Mouse (Mus musculus) cerebellum, adult 11 months (tissue): ENCODE measurements around the gene Odaph.
A peak's percentile ranks its signal among the peaks of the same experiment; 100 is the strongest.

Experiments used
- DNase-seq: peaks from one replicate; pipeline ENCODE4 v3.0.0; 2022

Odaph gene

DNA sequence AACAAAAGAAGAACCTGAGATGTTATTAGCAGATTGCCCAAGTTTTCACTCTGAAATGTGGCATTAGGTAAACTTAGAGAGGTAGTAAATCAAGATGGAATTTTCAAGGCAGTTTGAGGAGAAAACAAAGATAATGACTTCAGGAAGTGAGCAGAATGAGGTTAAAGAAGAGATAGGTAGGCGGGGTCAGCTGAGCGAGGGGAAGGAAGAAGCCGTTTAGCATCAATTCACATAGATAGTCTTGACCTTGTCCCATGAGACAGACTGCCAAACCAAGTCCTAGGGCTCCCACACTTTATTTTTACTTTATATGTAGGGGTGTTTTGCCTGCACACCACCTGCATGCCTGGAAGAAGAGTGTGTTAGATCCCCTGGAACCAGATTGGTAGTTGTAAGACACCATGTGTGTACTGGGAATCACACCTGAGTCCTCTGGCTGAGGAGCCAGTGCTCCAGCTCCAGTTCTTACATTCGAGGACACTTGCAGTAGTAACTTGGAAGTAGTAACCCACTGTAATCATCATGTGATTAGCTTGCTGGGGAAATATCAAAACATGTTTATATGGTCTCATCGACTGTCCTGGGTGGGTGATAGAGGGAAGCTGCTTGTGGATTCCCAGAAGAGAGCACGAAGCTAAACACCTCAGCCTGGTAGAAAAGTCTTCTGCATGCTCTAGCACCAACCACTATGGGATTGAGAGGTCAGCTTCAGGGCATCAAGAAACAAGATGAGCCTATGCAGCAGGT lies 4.1 kb downstream of the Odaph start:
- no peak for DNase-seq

DNA sequence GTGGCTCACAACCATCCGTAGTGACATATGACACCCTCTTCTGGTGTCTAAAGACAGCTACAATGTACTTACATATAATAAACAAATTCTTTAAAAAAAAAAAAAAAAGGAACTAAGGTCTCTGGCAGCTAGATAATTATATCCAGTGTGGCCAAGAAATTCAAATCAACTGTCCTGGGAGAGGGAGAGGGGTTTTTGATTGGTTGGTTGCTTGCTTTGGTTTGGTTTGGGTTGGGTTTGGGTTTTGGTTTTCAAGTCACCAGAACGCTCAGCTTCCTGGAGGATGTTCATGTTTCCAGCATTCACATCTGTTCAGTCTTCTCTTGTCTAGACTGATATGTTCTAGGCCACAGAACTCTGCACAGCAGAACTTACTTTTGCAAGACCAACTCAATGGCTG lies 5.8 kb downstream of the Odaph start:
- DNase-seq, result no peak

DNA sequence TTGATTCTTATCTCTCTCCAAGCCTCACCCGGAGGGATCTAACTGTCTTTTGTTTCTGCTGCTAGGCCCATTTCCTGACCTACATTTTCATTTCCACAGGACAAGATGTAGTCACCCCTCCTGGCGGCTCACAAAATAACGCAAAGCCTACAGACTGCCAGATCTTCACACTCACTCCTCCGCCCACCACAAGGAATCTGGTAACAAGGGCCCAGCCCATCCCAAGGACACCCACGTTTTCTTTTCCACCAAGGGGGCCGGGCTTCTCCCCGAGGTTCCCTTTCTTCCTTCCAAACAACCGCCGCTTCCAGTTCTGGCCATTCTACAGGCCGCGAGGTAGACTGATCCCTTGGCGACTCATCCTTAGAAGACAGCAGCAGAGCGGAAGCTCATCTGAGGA lies 7.3 kb downstream of the Odaph start:
- DNase-seq, result no peak

DNA sequence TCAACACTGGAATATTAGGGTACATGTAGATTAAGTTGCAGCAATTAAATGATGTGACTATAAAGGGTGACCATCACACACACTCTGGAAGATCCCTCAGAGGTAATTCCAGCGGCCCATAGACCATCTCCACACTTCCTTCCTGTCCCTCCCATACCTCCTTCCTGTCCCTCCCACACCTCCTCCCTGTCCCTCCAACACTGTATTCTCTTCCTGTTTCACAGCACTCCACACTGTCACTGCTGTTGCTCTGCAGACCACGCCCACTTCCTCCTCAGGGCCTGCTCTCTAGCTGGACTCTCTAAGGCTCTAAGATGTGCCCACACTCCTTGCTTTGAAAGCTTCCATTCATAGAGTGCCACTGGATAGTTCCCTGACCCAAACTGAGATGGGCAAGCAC lies 13.5 kb downstream of the Odaph start:
- DNase-seq, result no peak

DNA sequence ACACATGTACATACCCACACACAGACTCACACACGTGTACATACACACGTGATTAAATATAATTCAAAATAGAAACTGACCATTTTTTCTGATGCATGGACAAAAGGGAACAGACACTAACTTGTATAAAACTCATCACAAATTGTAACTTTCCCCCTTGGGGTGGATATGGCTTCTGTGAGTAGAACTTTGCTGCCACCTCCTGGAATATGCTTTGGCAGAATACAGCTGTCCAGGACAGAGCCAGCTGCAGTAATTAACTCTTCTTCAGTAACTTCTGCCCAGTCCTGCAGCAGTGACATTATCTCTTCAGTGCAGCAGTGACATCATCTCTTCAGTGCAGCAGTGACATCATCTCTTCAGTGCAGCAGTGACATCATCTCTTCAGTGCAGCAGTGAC lies 15.7 kb downstream of the Odaph start:
- no peak for DNase-seq

DNA sequence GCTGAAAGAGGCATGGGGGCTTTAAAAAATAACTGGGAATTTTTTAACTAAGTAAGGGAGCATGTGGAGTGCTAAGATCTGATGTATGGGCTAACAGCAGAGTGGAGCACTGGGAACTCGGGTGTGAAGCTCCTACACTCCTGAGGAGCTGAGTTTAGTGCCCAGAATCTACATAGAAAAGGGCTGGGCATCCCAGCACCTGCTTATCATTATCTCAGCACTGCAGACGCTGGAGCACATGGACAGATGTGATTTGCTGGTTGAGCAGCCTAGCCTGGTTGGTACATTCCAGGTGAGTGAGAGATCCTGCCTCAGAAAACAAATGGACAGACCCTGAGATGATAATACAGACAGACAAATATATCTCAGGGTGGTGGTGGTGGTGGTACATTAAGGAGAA lies 22.6 kb downstream of the Odaph start:
- DNase-seq, result no peak

DNA sequence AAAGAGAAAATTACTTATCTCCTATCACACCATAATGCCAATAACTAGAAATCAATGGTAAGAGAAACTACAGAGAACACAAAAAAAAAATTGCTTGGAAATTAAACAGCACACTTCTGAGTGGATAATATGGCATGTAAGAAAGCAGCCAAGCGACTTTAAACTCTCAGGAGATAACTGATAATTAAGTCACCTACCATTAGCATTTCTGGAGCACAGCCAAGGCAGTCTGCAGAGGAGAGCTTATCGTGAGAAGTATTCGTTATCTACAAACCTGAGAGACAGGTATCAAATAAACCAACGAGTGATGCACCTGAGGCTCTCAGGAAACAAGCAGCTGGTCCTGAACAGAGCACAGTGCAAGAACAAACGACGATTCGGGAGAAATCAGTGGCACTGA lies 24.5 kb downstream of the Odaph start:
- no peak for DNase-seq

DNA sequence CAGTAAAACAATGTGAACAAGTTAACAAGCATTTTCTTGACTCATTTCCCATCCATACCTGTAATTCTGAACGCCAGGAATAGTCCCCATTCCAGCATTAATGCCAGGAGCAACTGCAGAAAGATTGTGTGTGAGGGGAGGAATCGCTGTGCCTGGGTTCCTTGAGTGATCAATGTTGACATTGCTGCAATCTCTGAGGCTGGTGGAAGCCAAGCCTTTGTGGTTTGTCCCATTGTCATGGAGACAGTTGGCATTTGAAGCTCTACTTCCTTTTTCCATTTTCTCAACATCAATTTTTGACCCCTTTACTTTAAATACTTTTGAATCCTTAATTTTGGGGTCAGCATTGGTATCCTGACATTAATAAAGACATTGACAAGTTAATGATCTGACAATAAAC lies 32.7 kb downstream of the Odaph start:
- DNase-seq, result no peak

DNA sequence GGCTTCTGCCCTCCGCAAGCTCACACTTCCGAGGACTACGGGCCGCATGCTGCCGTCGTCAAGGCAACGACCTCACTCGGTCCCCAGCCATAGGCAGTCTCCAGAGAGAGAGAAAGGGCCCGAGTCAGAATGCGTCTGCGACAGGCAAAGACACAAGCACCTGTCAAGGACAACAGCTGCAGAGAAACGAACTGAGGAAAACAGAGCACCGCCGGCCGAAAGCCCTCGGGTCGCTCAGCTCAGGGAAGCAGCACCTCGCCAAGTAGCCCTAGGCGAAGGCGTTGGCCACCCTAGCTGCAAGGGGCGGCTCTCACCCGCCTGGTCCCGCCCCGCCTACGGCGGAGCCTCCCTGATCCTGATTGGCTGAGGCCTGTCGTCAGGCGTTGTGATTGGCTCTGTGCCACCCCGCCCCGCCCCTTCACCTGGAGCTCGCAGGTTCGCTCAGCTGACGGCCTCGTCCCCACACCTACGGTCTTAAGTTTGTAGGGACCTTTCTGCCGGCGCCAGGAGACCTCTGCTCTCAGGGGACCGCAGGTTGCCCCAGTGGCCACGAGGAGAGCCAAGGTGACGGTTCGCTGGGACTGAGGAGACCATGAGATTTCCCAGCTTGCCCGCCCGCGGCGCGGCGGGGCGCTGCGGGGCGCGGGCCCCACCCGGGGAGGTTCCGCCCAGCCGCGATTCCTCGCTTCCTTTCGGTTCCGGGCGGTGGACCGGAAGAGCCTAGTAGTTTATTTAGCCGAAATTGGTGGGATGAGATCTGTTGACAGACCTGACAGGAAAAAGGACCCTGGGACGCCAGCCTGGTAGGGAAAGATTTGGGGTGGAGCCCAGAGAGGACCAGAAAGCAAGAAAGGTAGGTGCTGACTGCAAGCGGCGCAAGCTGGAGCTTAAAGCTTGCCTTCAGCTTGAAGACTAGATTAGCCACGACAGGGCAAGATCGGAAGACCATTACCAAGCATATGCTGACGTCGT lies 55.4 kb downstream of the Odaph start:
- peak; percentile 98 for DNase-seq

DNA sequence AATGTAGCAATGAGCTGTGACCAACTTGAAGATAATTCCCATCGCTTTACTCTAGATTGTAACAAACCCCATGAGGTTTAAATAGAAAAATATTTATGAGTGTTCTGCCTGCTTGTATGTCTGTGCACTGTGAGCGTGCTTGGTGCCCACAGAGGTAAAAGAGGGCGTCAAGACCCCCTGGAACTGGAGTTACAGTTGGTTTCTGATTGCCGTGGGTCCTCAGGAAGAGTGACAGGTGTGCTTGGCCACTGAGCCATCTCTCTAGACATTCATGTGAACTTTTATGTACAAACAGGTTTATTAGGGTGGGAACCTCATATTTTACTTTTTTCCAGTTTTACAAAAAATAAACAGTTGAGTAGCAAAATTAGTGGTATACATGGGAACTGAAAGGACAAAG lies 56.5 kb downstream of the Odaph start, which contains the start of gene Cdkl2:
Cdkl2 (minus strand) TSS at position 101 of the 400 bp plus-strand sequence.
- no peak for DNase-seq
